Mouse (Mus musculus) c-Kit-positive CD71-positive TER-119-negative erythroid progenitor cells, embryonic 14.5 days (primary cell): ENCODE measurements at regions not wholly inside any gene's neighbourhood (a gene's known extent, or its start where the extent isn't known, plus 50 kb on each side); places are given as distances from the start of the nearest gene placed in this dataset.

ENCODE experiments used
- DNase-seq: peaks from one replicate; pipeline ENCODE4 v3.0.0-alpha.2; 2013; ENCODE audit warnings: low read depth

GRCm38 (mm10) chr9:94267243-94267642, 270.6 kb downstream of the 1190002N15Rik start:
- no peak for DNase-seq

DNA sequence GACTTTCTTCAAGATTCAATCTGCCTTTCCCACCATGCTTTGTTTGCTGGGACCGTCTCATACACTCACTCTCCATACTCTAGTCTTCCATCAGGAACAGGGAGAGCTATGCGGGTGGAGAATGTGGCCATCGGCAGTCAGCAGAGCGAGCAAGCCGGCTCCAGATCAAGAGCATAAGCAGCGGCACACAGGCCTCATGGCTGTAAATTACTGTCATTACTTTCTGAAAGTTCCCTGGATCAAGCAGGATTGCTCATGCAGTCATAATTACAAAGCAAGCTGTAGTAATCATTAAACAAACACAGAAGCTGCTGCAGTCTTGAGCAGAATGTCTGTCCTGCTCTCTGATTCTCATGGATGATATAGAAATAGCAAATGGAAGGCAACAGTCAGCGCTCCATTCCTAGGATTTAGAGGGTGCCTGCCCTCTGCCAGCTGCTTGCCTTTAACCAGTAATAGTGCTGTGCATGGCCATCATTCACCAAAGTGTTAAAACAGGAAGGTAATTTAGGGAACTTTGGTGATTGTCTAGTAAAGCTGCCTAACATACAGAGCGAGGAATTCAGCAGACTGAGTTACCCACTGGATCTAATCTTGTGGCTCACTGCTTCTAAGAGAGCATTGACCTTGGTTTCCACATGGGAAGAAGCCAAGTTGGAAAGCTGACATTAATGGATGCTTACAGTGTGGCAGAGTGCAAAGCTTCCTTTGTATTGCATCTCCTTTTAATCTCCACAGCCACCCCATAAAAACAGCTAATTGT, 298.2 kb downstream of the 1190002N15Rik start:
- DNase-seq = no peak

DNA sequence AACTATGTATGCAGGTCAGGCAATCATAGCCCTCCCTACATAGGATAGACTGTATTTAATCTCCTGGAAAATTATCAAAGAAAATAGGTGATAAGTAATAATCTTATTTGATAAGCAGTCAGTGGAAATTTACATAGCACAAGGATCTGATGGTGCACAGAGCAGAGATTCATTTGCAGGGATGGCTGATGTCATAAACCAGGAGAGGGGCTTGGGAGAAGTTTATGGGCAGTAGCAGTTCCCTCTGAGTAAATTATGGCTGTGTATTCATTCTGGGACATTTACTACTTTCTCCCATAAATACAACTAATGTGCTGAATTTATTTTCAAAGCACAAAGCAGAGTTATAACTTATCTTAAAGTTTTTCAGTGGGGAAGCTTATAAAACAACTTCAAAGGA, 299.3 kb downstream of the 1190002N15Rik start:
- DNase-seq = no peak

- no peak for DNase-seq
Observed at GRCm38 (mm10) chr9:94229537-94229936, 308.3 kb downstream of the 1190002N15Rik start.

DNA sequence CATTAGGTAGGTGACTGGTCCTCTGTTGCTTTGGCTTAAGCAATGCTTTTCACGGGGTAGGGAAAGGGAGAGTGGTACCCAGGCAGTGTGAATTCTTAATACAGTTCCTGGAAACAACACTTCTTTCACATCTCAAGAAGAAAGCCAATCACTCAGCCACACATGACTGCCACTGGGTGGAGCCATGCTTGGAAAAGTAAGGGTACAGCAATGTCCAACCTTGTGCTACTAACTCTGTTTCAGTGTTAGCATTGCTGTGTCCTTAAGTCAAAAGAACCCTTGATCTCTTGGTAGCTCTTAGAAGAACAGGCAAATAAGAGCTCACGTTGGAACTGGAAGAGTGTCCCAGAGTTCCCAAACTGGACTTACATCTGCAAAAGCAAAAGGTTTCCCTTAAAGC, 318.8 kb downstream of the 1190002N15Rik start:
- no peak for DNase-seq

DNA sequence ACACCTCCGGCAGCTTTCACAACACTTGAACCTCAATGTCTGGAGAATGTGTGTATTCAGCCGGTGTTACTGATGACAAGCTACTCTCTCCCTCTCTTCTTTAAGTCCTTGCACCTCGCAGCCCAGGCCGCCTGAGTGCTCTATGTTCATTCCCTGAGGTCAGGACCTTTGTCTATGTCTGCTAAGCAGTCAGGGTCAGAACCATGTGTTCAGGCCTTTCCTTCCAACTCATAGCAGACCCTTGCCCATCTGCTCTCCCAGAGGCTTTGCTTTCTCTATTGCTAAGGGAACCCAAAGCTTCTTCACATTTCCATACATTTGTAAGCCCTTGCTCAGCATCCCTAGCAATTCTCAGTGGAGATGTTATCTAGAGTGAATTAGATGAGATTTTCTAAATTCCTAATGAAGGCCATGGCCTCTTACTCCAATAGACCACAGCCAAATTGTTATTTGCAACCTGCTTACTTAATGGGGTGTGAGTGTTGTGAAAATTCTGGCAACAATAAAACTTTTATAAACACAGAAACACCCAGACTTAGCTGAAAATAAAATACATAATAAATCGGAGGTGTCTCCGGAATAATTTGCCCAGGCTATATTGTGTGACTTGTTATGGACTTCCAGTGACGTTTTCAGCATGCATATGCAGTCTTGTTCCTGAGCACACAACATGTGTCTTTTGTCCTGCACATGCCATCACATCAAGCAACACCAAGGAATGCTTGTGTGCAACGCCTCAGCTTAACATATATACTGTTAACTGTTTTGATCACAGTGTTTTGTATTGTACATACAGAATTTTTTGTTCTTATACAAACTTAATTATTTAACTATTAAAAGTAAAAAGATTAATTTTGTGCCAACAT, 321.2 kb downstream of the 1190002N15Rik start:
- DNase-seq = no peak

DNA sequence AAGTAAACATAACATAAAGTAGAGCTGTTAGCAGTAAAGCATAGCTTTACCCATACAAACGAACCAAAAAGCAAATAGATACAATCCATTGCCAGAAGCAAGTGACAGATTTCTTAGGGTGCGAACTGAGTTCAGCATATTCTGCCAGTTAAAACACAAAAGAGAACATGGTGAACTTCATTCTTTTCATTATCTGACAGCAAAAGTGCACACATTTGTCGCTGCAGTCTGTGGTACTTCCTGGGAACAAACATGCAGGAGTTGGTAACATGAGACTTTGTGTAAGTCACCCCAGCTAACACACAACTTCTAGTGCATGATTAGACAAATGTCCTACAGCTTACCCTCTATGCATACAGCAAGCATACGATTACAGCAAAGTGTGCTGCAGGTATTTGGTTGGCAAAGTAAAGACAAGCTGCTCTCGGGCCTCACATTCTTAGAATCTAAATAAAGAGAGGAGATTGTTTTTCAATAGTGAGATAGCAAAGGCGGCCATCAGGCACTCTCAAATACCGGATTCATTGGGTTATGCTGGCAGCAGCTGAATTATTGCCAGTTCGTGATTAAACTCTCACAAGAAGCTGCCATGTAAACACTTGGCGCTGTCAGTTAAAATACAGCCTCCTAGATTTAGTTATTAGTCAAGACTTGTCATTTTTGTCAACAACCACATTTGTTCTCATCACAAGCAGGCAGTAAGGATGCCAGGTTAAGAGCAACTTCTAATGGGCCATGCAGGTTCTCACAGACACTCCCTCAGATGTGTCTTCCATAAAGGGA, 327.2 kb downstream of the 1190002N15Rik start:
- no peak for DNase-seq

DNA sequence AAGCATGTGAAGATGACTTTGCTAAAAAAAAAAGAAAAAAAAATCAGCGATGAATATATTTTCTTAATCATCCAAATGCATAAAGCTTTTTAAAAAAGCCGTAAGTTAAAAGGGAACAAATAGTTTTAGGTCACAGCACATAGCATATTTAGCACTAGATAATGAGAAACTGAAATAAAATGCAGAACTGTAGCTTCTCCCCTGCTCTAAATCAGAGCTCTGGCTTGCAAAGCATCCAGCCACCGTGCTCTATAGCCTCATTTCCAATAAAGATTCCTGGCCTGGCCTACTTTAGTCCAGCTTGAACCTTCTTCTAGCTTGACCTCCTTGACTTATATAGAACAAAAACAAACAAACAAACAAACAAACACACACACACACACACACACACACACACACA, 328.9 kb downstream of the 1190002N15Rik start:
- DNase-seq = no peak

GRCm38 (mm10) chr9:94200892-94201291, 337.0 kb downstream of the 1190002N15Rik start:
- DNase-seq = no peak

DNA sequence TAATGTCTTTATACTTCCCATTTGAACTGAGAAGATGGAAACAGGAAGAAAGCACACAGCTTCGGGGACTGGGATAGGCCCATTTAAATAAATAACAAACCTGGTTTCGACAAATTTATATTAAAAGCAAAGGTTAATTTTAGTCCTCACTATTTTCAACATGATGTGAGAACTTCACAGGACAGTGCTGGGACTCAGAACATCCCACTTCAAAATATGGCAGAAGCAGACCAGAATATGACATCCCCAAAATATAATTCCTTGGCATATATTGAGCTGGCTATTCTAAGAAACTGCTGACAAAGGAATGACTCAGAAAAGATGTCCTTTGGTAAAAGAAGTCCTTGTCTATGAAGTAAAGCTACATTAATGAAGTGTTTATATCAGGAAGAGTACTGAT, 338.0 kb downstream of the 1190002N15Rik start:
- no peak for DNase-seq

DNA sequence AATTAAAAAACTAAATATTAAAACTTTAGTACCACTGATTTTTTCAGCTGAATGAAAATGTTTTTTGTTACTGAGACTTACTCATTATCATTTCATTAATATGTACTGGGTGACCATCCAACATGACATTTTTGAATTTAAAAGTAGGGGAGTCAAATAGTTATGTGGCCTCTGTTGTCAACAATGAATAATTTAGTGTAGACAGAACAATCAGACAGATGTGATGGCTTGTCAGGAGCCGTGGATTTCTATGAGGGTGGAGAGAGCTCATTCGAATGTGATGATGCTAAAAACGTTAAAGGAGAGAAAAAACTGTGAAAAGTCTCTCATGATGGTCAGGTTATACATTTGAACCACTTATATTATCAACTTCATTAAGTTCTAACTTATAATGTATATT, 346.8 kb downstream of the 1190002N15Rik start:
- DNase-seq = no peak

GRCm38 (mm10) chr9:94189872-94190800, 347.7 kb downstream of the 1190002N15Rik start:
- no peak for DNase-seq

DNA sequence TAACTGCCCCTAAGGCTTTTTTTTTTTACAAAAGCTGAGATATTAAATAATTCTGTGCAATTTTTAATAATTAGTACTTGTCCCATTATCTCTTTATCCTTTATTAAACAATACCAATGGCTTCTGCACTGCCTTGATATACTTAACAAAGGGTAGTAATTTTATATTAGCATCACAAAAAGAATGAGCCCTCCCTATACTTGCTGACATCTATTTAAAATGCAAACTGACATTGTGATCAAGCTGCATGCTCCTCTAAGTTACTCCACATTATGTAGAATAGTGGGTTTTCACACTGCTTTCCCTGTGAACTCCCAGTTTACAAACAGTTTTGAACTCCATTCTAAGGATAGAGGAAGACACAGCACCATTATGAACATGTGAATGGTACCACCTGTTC, 349.8 kb downstream of the 1190002N15Rik start:
- no peak for DNase-seq

GRCm38 (mm10) chr9:94169905-94170612, 367.8 kb downstream of the 1190002N15Rik start:
- no peak for DNase-seq

- DNase-seq = no peak
Observed at GRCm38 (mm10) chr9:94163671-94164070, 374.2 kb downstream of the 1190002N15Rik start.

GRCm38 (mm10) chr9:94155581-94155980, 382.3 kb downstream of the 1190002N15Rik start:
- no peak for DNase-seq

GRCm38 (mm10) chr9:94148474-94148873, 389.4 kb downstream of the 1190002N15Rik start:
- no peak for DNase-seq

DNA sequence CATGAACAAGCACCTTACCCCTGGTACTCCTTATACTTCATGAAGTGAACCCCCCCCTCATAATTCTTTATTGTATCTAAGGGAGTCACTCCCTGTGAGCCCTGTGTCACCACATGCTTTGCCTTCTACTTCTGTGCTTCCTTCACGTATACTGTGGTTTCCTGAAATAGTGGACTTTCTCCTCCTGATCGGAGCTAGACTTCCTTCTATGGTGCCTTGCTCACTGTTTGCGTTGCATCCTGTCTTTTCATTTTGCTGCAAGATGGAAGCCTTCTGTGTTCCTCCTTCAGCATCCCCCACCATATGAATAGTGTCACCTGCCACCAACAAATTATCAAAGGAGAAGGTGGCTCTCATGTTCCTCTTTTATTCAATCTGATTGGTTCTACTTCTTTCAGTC, 391.1 kb downstream of the 1190002N15Rik start:
- DNase-seq = no peak

GRCm38 (mm10) chr9:94136444-94136843, 401.4 kb downstream of the 1190002N15Rik start:
- no peak for DNase-seq

DNA sequence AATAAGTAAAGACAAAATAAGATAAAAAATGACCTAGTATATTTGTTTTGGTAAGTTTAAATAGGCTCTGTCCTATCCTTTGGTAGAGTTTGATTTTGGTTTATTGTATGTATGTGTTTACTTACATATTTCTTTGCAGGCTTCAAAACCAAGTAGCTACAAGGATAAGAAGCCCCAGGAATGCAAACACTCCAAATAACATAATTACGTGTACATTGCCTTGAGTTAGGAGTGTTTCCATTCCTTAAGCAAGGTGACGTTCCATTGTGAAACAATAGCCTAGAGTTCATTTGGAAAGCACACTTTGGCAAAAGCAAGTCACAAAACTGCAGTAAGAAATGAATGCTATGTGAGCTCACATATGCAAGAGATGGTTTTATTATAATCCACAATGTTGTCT, 404.2 kb downstream of the 1190002N15Rik start:
- no peak for DNase-seq

DNA sequence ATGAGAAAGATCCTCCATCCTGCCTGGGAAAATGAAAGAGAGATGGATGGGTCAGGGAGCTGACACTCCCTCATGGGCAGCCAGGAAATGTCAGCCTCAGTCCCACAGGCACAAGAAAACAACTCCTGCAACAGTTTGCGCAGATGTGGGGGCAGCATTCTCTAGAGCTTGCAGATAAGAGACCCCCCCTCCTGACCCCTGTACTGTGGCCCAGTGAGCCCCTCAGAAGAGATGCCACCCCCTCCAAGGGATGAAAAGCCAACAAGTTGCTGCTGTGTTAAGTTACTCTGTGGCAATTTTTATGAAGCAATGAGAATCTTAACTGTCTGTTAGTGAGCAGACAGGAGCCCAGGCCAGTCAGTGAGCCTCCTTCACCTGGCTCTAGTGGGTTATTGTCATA, 406.5 kb downstream of the 1190002N15Rik start:
- DNase-seq = no peak
